Mouse (Mus musculus) heart, postnatal 10 days (tissue): Measurements from ENCODE around the gene Neo1. TPM values are rescaled to one million over a fixed set of nuclear protein-coding genes. Genes with fewer than 3 reads are reported as not detected.
"Not testable (repeated sequence)": the region's sequence is repeated elsewhere in the genome, so short reads cannot be mapped to it uniquely, and the experiment has no call there.

Source experiments
- DNase-seq, 2 experiments: peaks; one replicate each; pipeline ENCODE4 v3.0.0; 2021
- intact Hi-C: fragments of 180-260 bp; cut with DNase I; formaldehyde crosslinking; loops from one replicate; pipeline ENCODE4 v1.15.1; 2025
- total RNA-seq, 2 experiments: library from RNA; stranded (reverse); gene quantifications; 2 replicates each; pipeline ENCODE4 v1.2.3; 2021

Gene Neo1
- total RNA-seq, 2 experiments from 2014 or later: 55.7 to 68.3 TPM

GRCm38 (mm10) chr9:59016060-59016719, 20.1 kb downstream of the Neo1 start:
- intact Hi-C loops: loop anchor here (10.0 kb wide), 1 partner anchor 549 kb away; no protein-coding TSS in a partner anchor

GRCm38 (mm10) chr9:59013365-59013764, 22.9 kb downstream of the Neo1 start:
- DNase-seq: peak; percentile 40 to 63
- intact Hi-C loops: loop anchor here (1.0 to 10.0 kb wide), 2 partner anchors 256 to 551 kb away; no protein-coding TSS in a partner anchor

More at GRCm38 (mm10) chr9:59016060-59016719, 20.1 kb downstream of the Neo1 start:
- DNase-seq: no peak

GRCm38 (mm10) chr9:58989255-58989928, 46.8 kb downstream of the Neo1 start:
- intact Hi-C loops: no loop called here
- no peak for DNase-seq

GRCm38 (mm10) chr9:58979034-58979433, 57.2 kb downstream of the Neo1 start:
- DNase-seq: no peak
- intact Hi-C loops: no loop called here

- intact Hi-C loops, DNase-seq: not testable (repeated sequence)
These were observed 65.1 kb downstream of the Neo1 start for GRCm38 (mm10) chr9:58971154-58971553.

- intact Hi-C loops: no loop called here
- DNase-seq: no peak
These were observed 68.9 kb downstream of the Neo1 start for GRCm38 (mm10) chr9:58967371-58967770.

- peak in 1 of 2 experiments; percentile 6 for DNase-seq
These were observed 80.7 kb downstream of the Neo1 start for GRCm38 (mm10) chr9:58955507-58955906.

GRCm38 (mm10) chr9:58945910-58946309, 90.3 kb downstream of the Neo1 start:
- intact Hi-C loops, DNase-seq: not testable (repeated sequence)

More at GRCm38 (mm10) chr9:58955507-58955906, 80.7 kb downstream of the Neo1 start:
- intact Hi-C loops: no loop called here

GRCm38 (mm10) chr9:58934776-58935175, 101.5 kb downstream of the Neo1 start:
- intact Hi-C loops: no loop called here
- no peak for DNase-seq

- intact Hi-C loops: loop anchor here (2.0 kb wide), 1 partner anchor 25 kb away; no protein-coding TSS in a partner anchor
- DNase-seq: peak; percentile 37 to 79
These were observed 108.1 kb downstream of the Neo1 start for GRCm38 (mm10) chr9:58928103-58928502.

- intact Hi-C loops: loop anchor here (2.0 to 10.0 kb wide), 3 partner anchors 26 to 662 kb away; no protein-coding TSS in a partner anchor
These were observed 133.2 kb downstream of the Neo1 start for GRCm38 (mm10) chr9:58902869-58903585.

GRCm38 (mm10) chr9:58899602-58900001, 136.6 kb downstream of the Neo1 start:
- no peak for DNase-seq
- intact Hi-C loops: loop anchor here (10.0 kb wide), 1 partner anchor 665 kb away; no protein-coding TSS in a partner anchor

More at GRCm38 (mm10) chr9:58902869-58903585, 133.2 kb downstream of the Neo1 start:
- peak; percentile 50 to 75 for DNase-seq

GRCm38 (mm10) chr9:58891840-58892640, 144.2 kb downstream of the Neo1 start:
- DNase-seq: no peak
- intact Hi-C loops: no loop called here

- peak in 1 of 2 experiments; percentile 9 for DNase-seq
- intact Hi-C loops: no loop called here
These were observed 145.3 kb downstream of the Neo1 start for GRCm38 (mm10) chr9:58890893-58891292.

- intact Hi-C loops: no loop called here
- peak; percentile 8 to 20 for DNase-seq
These were observed 146.3 kb downstream of the Neo1 start for GRCm38 (mm10) chr9:58889782-58890448.

- DNase-seq: no peak
- intact Hi-C loops: no loop called here
These were observed 153.6 kb downstream of the Neo1 start for GRCm38 (mm10) chr9:58882686-58883085.

- intact Hi-C loops: no loop called here
- DNase-seq: no peak
These were observed 156.4 kb downstream of the Neo1 start for GRCm38 (mm10) chr9:58879836-58880235.

- intact Hi-C loops: no loop called here
- no peak for DNase-seq
These were observed 159.2 kb downstream of the Neo1 start for GRCm38 (mm10) chr9:58876946-58877625.

- intact Hi-C loops: no loop called here
- DNase-seq: no peak
These were observed 160.8 kb downstream of the Neo1 start for GRCm38 (mm10) chr9:58875439-58875838.
